ENCODE assay signal across 8 mouse cellular contexts in genomic region chr5:139736504-139736940, GRCm38 (mm10). TPM values are rescaled to one million over a fixed set of nuclear protein-coding genes. Genes with fewer than 3 reads are reported as not detected.
DNase-seq lines count a peak whose midpoint lies in the region; ATAC-seq and TF ChIP-seq lines count a peak whose summit lies in the region.

No protein-coding gene starts in this region.

- H3K27ac ChIP-seq in forebrain, embryonic 14.5 days (ENCODE audit: low read depth, low read length) = no peak overlapping the region
- peak overlapping the region; percentile 67 for H3K27ac ChIP-seq in limb, embryonic 14.5 days (replicated peaks; ENCODE audit: low read depth, low read length)
- peak overlapping the region; percentile 4; the same call in 1 of the 2 replicates for H3K27ac ChIP-seq in stomach, embryonic 14.5 days (ENCODE audit: low read length)

- ATAC-seq in megakaryocyte, adult 5-6 weeks (ENCODE audit: poor library complexity, severe bottlenecking) = no peak
- ATAC-seq in forebrain, embryonic 14.5 days = peak; percentile 52
- peak; percentile 35 for ATAC-seq in limb, embryonic 14.5 days (ENCODE audit: low FRiP score, low read depth)
- ATAC-seq in stomach, embryonic 14.5 days (ENCODE audit: insufficient number of reproducible peaks, insufficient read depth, low FRiP score, low read depth) = peak; percentile 38; the same call in 1 of the 2 replicates

- TF ChIP-seq POLR2A in limb, embryonic 14.5 days (IDR thresholded peaks at IDR 0.05; ENCODE audit: borderline replicate concordance, extremely low read depth, insufficient read depth, insufficient read length) = no peak

- no peak overlapping the region for H3K9ac ChIP-seq in forebrain, embryonic 14.5 days (ENCODE audit: low read length)
- H3K9ac ChIP-seq in limb, embryonic 14.5 days (ENCODE audit: low read depth, low read length, severe bottlenecking) = 0 out of 2 replicates have a peak overlapping the region, but pooled peaks have one; percentile 12
- H3K9ac ChIP-seq in stomach, embryonic 14.5 days (replicated peaks; ENCODE audit: low read depth, low read length) = no peak overlapping the region

- H3K27me3 ChIP-seq in megakaryocyte, embryonic 14.5 days (replicated peaks) = no peaks in the 10 kb centered on the region
- 0 out of 2 replicates have a peak, but pooled peaks cover 3% of the 10 kb centered on the region for H3K27me3 ChIP-seq in forebrain, embryonic 14.5 days (replicated peaks; ENCODE audit: control insufficient read depth, insufficient read depth, low read length)
- H3K27me3 ChIP-seq in limb, embryonic 14.5 days (ENCODE audit: control insufficient read depth, insufficient read depth, low read length) = no peaks in the 10 kb centered on the region
- no peaks in the 10 kb centered on the region for H3K27me3 ChIP-seq in stomach, embryonic 14.5 days (ENCODE audit: control insufficient read depth, insufficient read depth, low read length)

- H3K4me2 ChIP-seq in forebrain, embryonic 14.5 days (ENCODE audit: low read length) = peak overlapping the region; percentile 70
- peak overlapping the region; percentile 98 for H3K4me2 ChIP-seq in limb, embryonic 14.5 days (replicated peaks; ENCODE audit: low read depth, low read length, severe bottlenecking)
- peak overlapping the region; percentile 99 for H3K4me2 ChIP-seq in stomach, embryonic 14.5 days (replicated peaks; ENCODE audit: low read depth, low read length)

- no peak for DNase-seq in forebrain, embryonic 14.5 days (ENCODE audit: low spot score)
- no peak for DNase-seq in limb, embryonic 14.5 days (ENCODE audit: low spot score)
- DNase-seq in adrenal gland, postnatal 10 days = no peak
- no peak for DNase-seq in B cell, adult 2 months
- DNase-seq in cerebellum, postnatal 14 days = no peak

- H3K4me3 ChIP-seq in megakaryocyte, embryonic 14.5 days (replicated peaks) = peak overlapping the region; percentile 96
- peak overlapping the region; percentile 38 for H3K4me3 ChIP-seq in forebrain, embryonic 14.5 days (ENCODE audit: low read depth, low read length)
- peak overlapping the region; percentile 54 for H3K4me3 ChIP-seq in limb, embryonic 14.5 days (replicated peaks; ENCODE audit: low read length)
- H3K4me3 ChIP-seq in stomach, embryonic 14.5 days (ENCODE audit: low read depth, low read length) = 0 out of 2 replicates have a peak overlapping the region, but pooled peaks have one; percentile 61

- 11% methylated on average over 10 of the region's 10 CpGs for WGBS in forebrain, embryonic 14.5 days
- WGBS in limb, embryonic 14.5 days = 9% methylated on average over 10 of the region's 10 CpGs
- WGBS in stomach, embryonic 14.5 days = 14% methylated on average over 10 of the region's 10 CpGs

- peaks cover 11% of the 10 kb centered on the region for H3K36me3 ChIP-seq in megakaryocyte, embryonic 14.5 days (replicated peaks; ENCODE audit: low read length)
- H3K36me3 ChIP-seq in forebrain, embryonic 14.5 days (ENCODE audit: control insufficient read depth, insufficient read depth, low read length) = no peaks in the 10 kb centered on the region
- no peaks in the 10 kb centered on the region for H3K36me3 ChIP-seq in limb, embryonic 14.5 days (ENCODE audit: control insufficient read depth, insufficient read depth, low read length)
- no peaks in the 10 kb centered on the region for H3K36me3 ChIP-seq in stomach, embryonic 14.5 days (ENCODE audit: control insufficient read depth, insufficient read depth, low read length)

- no peaks in the 10 kb centered on the region for H3K9me3 ChIP-seq in megakaryocyte, embryonic 14.5 days
- no peaks in the 10 kb centered on the region for H3K9me3 ChIP-seq in forebrain, embryonic 14.5 days (replicated peaks; ENCODE audit: control insufficient read depth, low read length)
- H3K9me3 ChIP-seq in limb, embryonic 14.5 days (ENCODE audit: control insufficient read depth, low read length) = no peaks in the 10 kb centered on the region
- H3K9me3 ChIP-seq in stomach, embryonic 14.5 days (ENCODE audit: control insufficient read depth, low read depth, low read length) = no peaks in the 10 kb centered on the region

- H3K4me1 ChIP-seq in megakaryocyte, embryonic 14.5 days = peaks cover 94% of the 10 kb centered on the region
- H3K4me1 ChIP-seq in forebrain, embryonic 14.5 days (ENCODE audit: control insufficient read depth, insufficient read depth, low read length) = peaks cover 7% of the 10 kb centered on the region
- H3K4me1 ChIP-seq in limb, embryonic 14.5 days (ENCODE audit: control insufficient read depth, insufficient read depth, low read length) = peaks cover 28% of the 10 kb centered on the region
- H3K4me1 ChIP-seq in stomach, embryonic 14.5 days (ENCODE audit: control insufficient read depth, insufficient read depth, low read length) = peaks cover 28% of the 10 kb centered on the region

RNA-seq across cellular contexts. Expression of gene Micall2, which starts 0.4 kb away (rescaled TPM):
- polyA plus RNA-seq in megakaryocyte, embryonic 14.5 days (2012; ENCODE audit: insufficient read depth, low replicate concordance) = 54.5 and 69.6 TPM in 2 replicates
- 5.4 and 7.0 TPM in 2 replicates for total RNA-seq in megakaryocyte, adult 5-6 weeks (2015)
- 1.8 and 2.9 TPM in 2 replicates for total RNA-seq in megakaryocyte, adult 5-6 weeks (2017)
- 3.4 and 4.8 TPM in 2 replicates for polyA plus RNA-seq in forebrain, embryonic 14.5 days (2014; fragmentation: Nextera tagmentation; extraction: Ambion mirVana)
- 6.5 and 7.0 TPM in 2 replicates for polyA plus RNA-seq in limb, embryonic 14.5 days (2012; rRNA removed)
- polyA plus RNA-seq in limb, embryonic 14.5 days (2014; fragmentation: Nextera tagmentation; extraction: Ambion mirVana) = 5.5 and 7.4 TPM in 2 replicates
- polyA plus RNA-seq in stomach, embryonic 14.5 days (2014; fragmentation: Nextera tagmentation; extraction: Ambion mirVana) = 5.9 and 6.6 TPM in 2 replicates
- 1 to 10 TPM; 6.6 to 9.2 TPM for total RNA-seq in adrenal gland, postnatal 10 days (2021)

RNA-seq across cellular contexts. Expression of gene Ints1, which starts 39.0 kb away (rescaled TPM):
- 42.9 and 56.6 TPM in 2 replicates for polyA plus RNA-seq in megakaryocyte, embryonic 14.5 days (2012; ENCODE audit: insufficient read depth, low replicate concordance)
- total RNA-seq in megakaryocyte, adult 5-6 weeks (2015) = 25.5 and 41.7 TPM in 2 replicates
- 15.9 and 31.2 TPM in 2 replicates for total RNA-seq in megakaryocyte, adult 5-6 weeks (2017)
- polyA plus RNA-seq in forebrain, embryonic 14.5 days (2014; fragmentation: Nextera tagmentation; extraction: Ambion mirVana) = 31.8 and 33.2 TPM in 2 replicates
- 50.1 and 69.3 TPM in 2 replicates for polyA plus RNA-seq in limb, embryonic 14.5 days (2012; rRNA removed)
- 35.5 and 37.9 TPM in 2 replicates for polyA plus RNA-seq in limb, embryonic 14.5 days (2014; fragmentation: Nextera tagmentation; extraction: Ambion mirVana)
- polyA plus RNA-seq in stomach, embryonic 14.5 days (2014; fragmentation: Nextera tagmentation; extraction: Ambion mirVana) = 27.3 and 35.3 TPM in 2 replicates
- 10 to 100 TPM; 36.6 to 51.9 TPM for total RNA-seq in adrenal gland, postnatal 10 days (2021)

RNA-seq across cellular contexts. Expression of gene Mafk, which starts 54.8 kb away (rescaled TPM):
- polyA plus RNA-seq in megakaryocyte, embryonic 14.5 days (2012; ENCODE audit: insufficient read depth, low replicate concordance) = 26.5 and 40.1 TPM in 2 replicates
- 9.7 and 10.1 TPM in 2 replicates for total RNA-seq in megakaryocyte, adult 5-6 weeks (2015)
- 18.2 and 20.9 TPM in 2 replicates for total RNA-seq in megakaryocyte, adult 5-6 weeks (2017)
- 7.5 and 11.7 TPM in 2 replicates for polyA plus RNA-seq in forebrain, embryonic 14.5 days (2014; fragmentation: Nextera tagmentation; extraction: Ambion mirVana)
- polyA plus RNA-seq in limb, embryonic 14.5 days (2012; rRNA removed) = 6.7 and 7.3 TPM in 2 replicates
- polyA plus RNA-seq in limb, embryonic 14.5 days (2014; fragmentation: Nextera tagmentation; extraction: Ambion mirVana) = 6.2 and 6.6 TPM in 2 replicates
- 6.9 and 7.1 TPM in 2 replicates for polyA plus RNA-seq in stomach, embryonic 14.5 days (2014; fragmentation: Nextera tagmentation; extraction: Ambion mirVana)
- total RNA-seq in adrenal gland, postnatal 10 days (2021) = 10 to 100 TPM; 18.8 to 25.1 TPM

Comparison
In these comparisons a context has a peak if more than half of its experiments do, and no peak if none do; other contexts are left out.
1. H3K4me3 ChIP-seq: peak in every context shown above with its lines; median percentile 96 in megakaryocyte, embryonic 14.5 days; 61 in stomach, embryonic 14.5 days; 54 in limb, embryonic 14.5 days; 38 in forebrain, embryonic 14.5 days.